10 mouse cellular contexts compared by ENCODE assay signal in genomic region chr2:181597378-181598061, GRCm38 (mm10). TPM values are rescaled to one million over a fixed set of nuclear protein-coding genes. Genes with fewer than 3 reads are reported as not detected.
DNase-seq lines count a peak whose midpoint lies in the region; ATAC-seq and TF ChIP-seq lines count a peak whose summit lies in the region.
"Had no signal": no experiment of that assay in that cellular context is flagged by ENCODE, and none has a peak within 500 bp of the region (broad histone marks: within the 10 kb centered on the region; RNA-seq: fewer than 3 reads in every experiment).

No protein-coding gene starts in this region.

- TF ChIP-seq EP300 in stomach, postnatal 0 days (optimal IDR thresholded peaks at IDR 0.05), result no peak

- peak overlapping the region; percentile 62; the same call in 1 of the 2 replicates for H3K4me2 ChIP-seq in hindbrain, postnatal 0 days (ENCODE audit: low read depth, low read length)
- no peak overlapping the region; the same call in 1 of the 2 replicates for H3K4me2 ChIP-seq in stomach, postnatal 0 days (replicated peaks; ENCODE audit: low read depth)

- peak overlapping the region; percentile 44 for H3K4me3 ChIP-seq in megakaryocyte, embryonic 14.5 days (replicated peaks)
- no peak overlapping the region for H3K4me3 ChIP-seq in hindbrain, postnatal 0 days (ENCODE audit: low read length)
- H3K4me3 ChIP-seq in stomach, postnatal 0 days (ENCODE audit: low read depth, low read length), result no peak overlapping the region

- no peaks in the 10 kb centered on the region for H3K9me3 ChIP-seq in megakaryocyte, embryonic 14.5 days
- no peaks in the 10 kb centered on the region for H3K9me3 ChIP-seq in hindbrain, postnatal 0 days (ENCODE audit: low read length)
- H3K9me3 ChIP-seq in stomach, postnatal 0 days (ENCODE audit: control insufficient read depth, low read length), result no peaks in the 10 kb centered on the region
- H3K9me3 ChIP-seq: embryonic facial prominence, embryonic 15.5 days had no signal

- no peak overlapping the region; the same call in 1 of the 2 replicates for H3K27ac ChIP-seq in hindbrain, postnatal 0 days
- peak overlapping the region; percentile 98 for H3K27ac ChIP-seq in stomach, postnatal 0 days (replicated peaks)
- H3K27ac ChIP-seq: embryonic facial prominence, embryonic 15.5 days had no signal

- WGBS in hindbrain, postnatal 0 days, result 61% methylated on average over 7 of the region's 7 CpGs
- 63% methylated on average over 7 of the region's 7 CpGs for WGBS in stomach, postnatal 0 days

- no peak for ATAC-seq in megakaryocyte, adult 5-6 weeks (ENCODE audit: poor library complexity, severe bottlenecking)
- ATAC-seq in hindbrain, postnatal 0 days, result no peak
- no peak for ATAC-seq in stomach, postnatal 0 days (ENCODE audit: low FRiP score, low TSS enrichment)

- H3K27me3 ChIP-seq in megakaryocyte, embryonic 14.5 days (replicated peaks), result no peaks in the 10 kb centered on the region
- no peaks in the 10 kb centered on the region for H3K27me3 ChIP-seq in hindbrain, postnatal 0 days (ENCODE audit: insufficient read depth, low read length)
- H3K27me3 ChIP-seq in stomach, postnatal 0 days (ENCODE audit: control insufficient read depth, insufficient read depth, low read length), result no peaks in the 10 kb centered on the region

- H3K36me3 ChIP-seq in megakaryocyte, embryonic 14.5 days (replicated peaks; ENCODE audit: low read length), result no peaks in the 10 kb centered on the region
- H3K36me3 ChIP-seq in hindbrain, postnatal 0 days (ENCODE audit: insufficient read depth, low read length), result 0 out of 2 replicates have a peak, but pooled peaks cover 7% of the 10 kb centered on the region
- H3K36me3 ChIP-seq in stomach, postnatal 0 days (ENCODE audit: control insufficient read depth, insufficient read depth, low read length), result no peaks in the 10 kb centered on the region
- H3K36me3 ChIP-seq: embryonic facial prominence, embryonic 15.5 days had no signal

- peak; percentile 27 for DNase-seq in cerebellum, adult 8-10 months
- no peak for DNase-seq in cerebellum, postnatal 4 days (ENCODE audit: low spot score in 2 of 2)
- peak; percentile 51 for DNase-seq in hindbrain, postnatal 0 days (ENCODE audit: low spot score)
- no peak for DNase-seq in stomach, postnatal 0 days (ENCODE audit: low spot score)
- no peak for DNase-seq in B cell, adult 2 months
- DNase-seq in thymus, adult 18-20 months, result no peak

- H3K4me1 ChIP-seq in megakaryocyte, embryonic 14.5 days, result peaks cover 71% of the 10 kb centered on the region
- H3K4me1 ChIP-seq in hindbrain, postnatal 0 days (ENCODE audit: insufficient read depth, low read length), result peaks cover 19% of the 10 kb centered on the region
- 0 out of 2 replicates have a peak, but pooled peaks cover 4% of the 10 kb centered on the region for H3K4me1 ChIP-seq in stomach, postnatal 0 days (replicated peaks; ENCODE audit: control insufficient read depth, insufficient read depth)

- TF ChIP-seq CTCF in hindbrain, postnatal 0 days (IDR thresholded peaks at IDR 0.05; ENCODE audit: low read depth), result peak; percentile 23; the same call in 1 of the 2 replicates
- TF ChIP-seq CTCF in stomach, postnatal 0 days (IDR thresholded peaks at IDR 0.05; ENCODE audit: low read depth), result peak; percentile 38; the same call in 1 of the 2 replicates

- H3K9ac ChIP-seq in hindbrain, postnatal 0 days (replicated peaks; ENCODE audit: low read length), result 0 out of 2 replicates have a peak overlapping the region, but pooled peaks have one; percentile 76
- H3K9ac ChIP-seq in stomach, postnatal 0 days (ENCODE audit: low read length), result no peak overlapping the region
- H3K9ac ChIP-seq: embryonic facial prominence, embryonic 15.5 days had no signal

RNA-seq across cellular contexts. Expression of gene Samd10, which starts 1.5 kb away (rescaled TPM):
- 1.0 and 2.9 TPM in 2 replicates for polyA plus RNA-seq in megakaryocyte, embryonic 14.5 days (2012; ENCODE audit: insufficient read depth, low replicate concordance)
- 7.4 and 9.7 TPM in 2 replicates for total RNA-seq in megakaryocyte, adult 5-6 weeks (2015)
- 2.3 and 2.8 TPM in 2 replicates for total RNA-seq in megakaryocyte, adult 5-6 weeks (2017)
- 110 and 144 TPM in 2 replicates for total RNA-seq in hindbrain, postnatal 0 days (2014; rRNA removed)
- polyA plus RNA-seq in hindbrain, postnatal 0 days (2015; fragmentation: Nextera tagmentation; extraction: Ambion mirVana), result 124 and 138 TPM in 2 replicates
- 22.9 and 26.8 TPM in 2 replicates for polyA plus RNA-seq in stomach, postnatal 0 days (2015; fragmentation: Nextera tagmentation; extraction: Ambion mirVana)

RNA-seq across cellular contexts. Expression of gene Zfp512b, which starts 4.9 kb away (rescaled TPM):
- polyA plus RNA-seq in megakaryocyte, embryonic 14.5 days (2012; ENCODE audit: insufficient read depth, low replicate concordance), result 12.8 and 34.9 TPM in 2 replicates
- 3.6 and 4.7 TPM in 2 replicates for total RNA-seq in megakaryocyte, adult 5-6 weeks (2015)
- total RNA-seq in megakaryocyte, adult 5-6 weeks (2017), result 8.1 and 9.9 TPM in 2 replicates
- 66.2 and 75.8 TPM in 2 replicates for total RNA-seq in hindbrain, postnatal 0 days (2014; rRNA removed)
- 70.3 and 74.6 TPM in 2 replicates for polyA plus RNA-seq in hindbrain, postnatal 0 days (2015; fragmentation: Nextera tagmentation; extraction: Ambion mirVana)
- polyA plus RNA-seq in stomach, postnatal 0 days (2015; fragmentation: Nextera tagmentation; extraction: Ambion mirVana), result 15.9 and 18.3 TPM in 2 replicates

RNA-seq across cellular contexts. Expression of gene Prpf6, which starts 5.9 kb away (rescaled TPM):
- 3.6 and 12.6 TPM in 2 replicates for polyA plus RNA-seq in megakaryocyte, embryonic 14.5 days (2012; ENCODE audit: insufficient read depth, low replicate concordance)
- total RNA-seq in megakaryocyte, adult 5-6 weeks (2015), result 13.3 and 15.1 TPM in 2 replicates
- total RNA-seq in megakaryocyte, adult 5-6 weeks (2017), result 68.0 and 68.1 TPM in 2 replicates
- 29.9 and 32.3 TPM in 2 replicates for total RNA-seq in hindbrain, postnatal 0 days (2014; rRNA removed)
- 39.8 and 42.4 TPM in 2 replicates for polyA plus RNA-seq in hindbrain, postnatal 0 days (2015; fragmentation: Nextera tagmentation; extraction: Ambion mirVana)
- polyA plus RNA-seq in stomach, postnatal 0 days (2015; fragmentation: Nextera tagmentation; extraction: Ambion mirVana), result 28.3 and 28.4 TPM in 2 replicates

RNA-seq across cellular contexts. Expression of gene Uckl1, which starts 12.8 kb away (rescaled TPM):
- 58.8 and 109 TPM in 2 replicates for polyA plus RNA-seq in megakaryocyte, embryonic 14.5 days (2012; ENCODE audit: insufficient read depth, low replicate concordance)
- total RNA-seq in megakaryocyte, adult 5-6 weeks (2015), result 86.0 and 103 TPM in 2 replicates
- total RNA-seq in megakaryocyte, adult 5-6 weeks (2017), result 65.2 and 79.3 TPM in 2 replicates
- total RNA-seq in hindbrain, postnatal 0 days (2014; rRNA removed), result 49.9 and 58.2 TPM in 2 replicates
- polyA plus RNA-seq in hindbrain, postnatal 0 days (2015; fragmentation: Nextera tagmentation; extraction: Ambion mirVana), result 36.5 and 38.1 TPM in 2 replicates
- polyA plus RNA-seq in stomach, postnatal 0 days (2015; fragmentation: Nextera tagmentation; extraction: Ambion mirVana), result 37.1 and 39.7 TPM in 2 replicates

RNA-seq across cellular contexts. Expression of gene Gm29797, which starts 59.3 kb away (rescaled TPM):
- polyA plus RNA-seq in megakaryocyte, embryonic 14.5 days (2012; ENCODE audit: insufficient read depth, low replicate concordance), result not detected in 2 replicates
- total RNA-seq in megakaryocyte, adult 5-6 weeks (2015), result not detected in 2 replicates
- not detected in 2 replicates for total RNA-seq in megakaryocyte, adult 5-6 weeks (2017)
- total RNA-seq in hindbrain, postnatal 0 days (2014; rRNA removed), result not detected in 2 replicates
- polyA plus RNA-seq in hindbrain, postnatal 0 days (2015; fragmentation: Nextera tagmentation; extraction: Ambion mirVana), result not detected in 2 replicates
- not detected in 2 replicates for polyA plus RNA-seq in stomach, postnatal 0 days (2015; fragmentation: Nextera tagmentation; extraction: Ambion mirVana)
- total RNA-seq: layer of hippocampus, postnatal 10 days had no signal

Comparison
In these comparisons a context has a peak if more than half of its experiments do, and no peak if none do; other contexts are left out.
1. DNase-seq: peak in cerebellum, adult 8-10 months (single experiment) and hindbrain, postnatal 0 days (single experiment); none in cerebellum, postnatal 4 days (0 of 2), stomach, postnatal 0 days (single experiment), B cell, adult 2 months (0 of 2) and thymus, adult 18-20 months (0 of 2).